Mouse (Mus musculus) lung, embryonic 16.5 days (tissue): Measurements from ENCODE around the gene Dnaaf3. TPM values are rescaled to one million over a fixed set of nuclear protein-coding genes. Genes with fewer than 3 reads are reported as not detected.
"Not testable (repeated sequence)": the region's sequence is repeated elsewhere in the genome, so short reads cannot be mapped to it uniquely, and the experiment has no call there.

Source experiments
- ATAC-seq: fragments of 200-750 bp; cut with Nextera tagmentation; 2 replicates; pipeline ENCODE4 v1.8.0; 2017; ENCODE audit warnings: low read depth, mild to moderate bottlenecking, moderate library complexity
- H3K27ac ChIP-seq: fragments of 300-500 bp; sonication (generic); 2 replicates; pipeline ENCODE4 v1.5.1; 2014; ENCODE audit warnings: mild to moderate bottlenecking, control low read depth, low read length
- H3K27me3 ChIP-seq: fragments of 300-500 bp; sonication (generic); 2 replicates; pipeline ENCODE4 v1.6.1; 2014; ENCODE audit warnings: low read depth, low read length, mixed read lengths; ENCODE audit not compliant: control insufficient read depth, insufficient read depth
- H3K36me3 ChIP-seq: fragments of 300-500 bp; sonication (generic); 2 replicates; pipeline ENCODE4 v1.6.1; 2014; ENCODE audit warnings: low read length; ENCODE audit not compliant: control insufficient read depth, insufficient read depth
- H3K4me1 ChIP-seq: fragments of 300-500 bp; sonication (generic); replicated peaks from 2 replicates; pipeline ENCODE4 v1.6.1; 2014; ENCODE audit warnings: low read length, mixed read lengths; ENCODE audit not compliant: control insufficient read depth, insufficient read depth
- H3K4me2 ChIP-seq: fragments of 300-500 bp; sonication (generic); 2 replicates; pipeline ENCODE4 v1.6.1; 2014; ENCODE audit warnings: low read depth, low read length, control low read depth
- H3K4me3 ChIP-seq: fragments of 300-500 bp; sonication (generic); 2 replicates; pipeline ENCODE4 v1.5.1; 2014; ENCODE audit warnings: mild to moderate bottlenecking, low read length, control low read depth
- H3K9ac ChIP-seq: fragments of 300-500 bp; sonication (generic); 2 replicates; pipeline ENCODE4 v1.6.1; 2014; ENCODE audit warnings: low read length, control low read depth
- H3K9me3 ChIP-seq: fragments of 300-500 bp; sonication (generic); 2 replicates; pipeline ENCODE4 v1.6.1; 2016; ENCODE audit warnings: low read length; ENCODE audit not compliant: control insufficient read depth
- WGBS: fragments of 180-500 bp; shearing (Covaris S2); extraction: QIAGEN DNeasy Blood & Tissue Kit; methylation state at CpG from one replicate; pipeline ENCODE4 v1.1.7; 2014; 5-methylcytosine and 5-hydroxymethylcytosine counted together
- polyA plus RNA-seq: library from polyadenylated mRNA; unstranded; fragments of >200 nt; fragmentation: Nextera tagmentation; extraction: Ambion mirVana; gene quantifications from 2 replicates; pipeline ENCODE4 v1.2.1, GENCODE M21; 2015

Dnaaf3 gene
- polyA plus RNA-seq, result 4.7 TPM in 2 replicates

- no peaks in the 10 kb centered on the region for H3K36me3 ChIP-seq
- H3K27ac ChIP-seq, result no peak within 1 kb of the TSS
- peak within 1 kb of the TSS; percentile 34; the same call in 1 of the 2 replicates for H3K9ac ChIP-seq
- H3K4me2 ChIP-seq, result peak within 1 kb of the TSS; percentile 61
- no peaks in the 10 kb centered on the region for H3K9me3 ChIP-seq
- H3K4me1 ChIP-seq, result peaks cover under 1% of the 10 kb centered on the region; the same call in 1 of the 2 replicates
- peak within 1 kb of the TSS; percentile 44 for H3K4me3 ChIP-seq
- H3K27me3 ChIP-seq, result no peaks in the 10 kb centered on the region; the same call in 1 of the 2 replicates
- peak; percentile 96 for ATAC-seq
- 3% methylated on average over 28 of the region's 28 CpGs for WGBS
Measured at GRCm38 (mm10) chr7:4532005-4532729, at the start of gene Dnaaf3. TSS of gene Dnaaf3 (minus strand) at chr7:4532453.

- not testable (repeated sequence) for H3K4me3 ChIP-seq, H3K9me3 ChIP-seq, H3K4me2 ChIP-seq, H3K27me3 ChIP-seq, H3K27ac ChIP-seq, H3K36me3 ChIP-seq, H3K4me1 ChIP-seq, H3K9ac ChIP-seq, ATAC-seq
- 76% methylated on average over 3 of the region's 3 CpGs for WGBS
Measured at GRCm38 (mm10) chr7:4581481-4581880, 49.2 kb upstream of the Dnaaf3 start.

- 62% methylated on average over 2 of the region's 2 CpGs for WGBS
- H3K36me3 ChIP-seq, H3K27ac ChIP-seq, H3K4me2 ChIP-seq, H3K27me3 ChIP-seq, H3K9ac ChIP-seq, H3K4me1 ChIP-seq, H3K9me3 ChIP-seq, ATAC-seq, H3K4me3 ChIP-seq: not testable (repeated sequence)
Measured at GRCm38 (mm10) chr7:4572361-4572760, 40.1 kb upstream of the Dnaaf3 start.

GRCm38 (mm10) chr7:4562660-4563059, 30.4 kb upstream of the Dnaaf3 start:
- H3K4me2 ChIP-seq, result no peak overlapping the region
- no peaks in the 10 kb centered on the region for H3K4me1 ChIP-seq
- WGBS, result 88% methylated on average over 3 of the region's 3 CpGs
- H3K4me3 ChIP-seq, result no peak overlapping the region
- ATAC-seq, result no peak
- no peaks in the 10 kb centered on the region for H3K27me3 ChIP-seq
- H3K9ac ChIP-seq, result no peak overlapping the region
- H3K9me3 ChIP-seq, result no peaks in the 10 kb centered on the region
- H3K27ac ChIP-seq, result no peak overlapping the region
- no peaks in the 10 kb centered on the region for H3K36me3 ChIP-seq

DNA sequence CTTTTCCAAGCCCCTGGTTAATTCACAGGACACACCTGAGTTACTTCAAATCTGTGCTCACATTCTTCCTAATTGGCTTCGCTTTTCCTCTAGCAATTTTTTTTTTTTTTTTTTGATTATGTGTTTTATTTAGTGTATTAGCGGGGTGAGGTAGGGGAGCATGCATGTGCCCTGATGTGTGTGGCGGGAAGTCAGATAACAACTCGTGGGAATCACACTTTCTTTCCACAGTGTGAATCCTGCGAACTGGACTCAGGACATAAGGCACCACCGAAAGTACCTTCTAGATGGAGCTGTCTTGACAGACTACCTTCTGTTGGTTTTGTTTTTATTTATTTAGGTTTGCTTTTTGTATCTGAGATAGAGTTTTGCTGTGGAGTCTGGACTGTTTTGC, 24.9 kb upstream of the Dnaaf3 start:
- WGBS, result 57% methylated on average over 6 of the region's 6 CpGs
- no peak overlapping the region for H3K9ac ChIP-seq
- H3K27me3 ChIP-seq, result no peaks in the 10 kb centered on the region; the same call in 1 of the 2 replicates
- no peak for ATAC-seq
- H3K27ac ChIP-seq, result no peak overlapping the region
- no peaks in the 10 kb centered on the region for H3K4me1 ChIP-seq
- H3K4me2 ChIP-seq, result no peak overlapping the region
- H3K4me3 ChIP-seq, result no peak overlapping the region
- H3K36me3 ChIP-seq, result no peaks in the 10 kb centered on the region
- H3K9me3 ChIP-seq, result no peaks in the 10 kb centered on the region

- no peak overlapping the region for H3K4me2 ChIP-seq
- H3K36me3 ChIP-seq, result no peaks in the 10 kb centered on the region
- no peaks in the 10 kb centered on the region; the same call in 1 of the 2 replicates for H3K27me3 ChIP-seq
- WGBS, result 19% methylated on average over 15 of the region's 15 CpGs
- no peak overlapping the region for H3K4me3 ChIP-seq
- ATAC-seq, result peak; percentile 89
- H3K9ac ChIP-seq, result no peak overlapping the region
- H3K4me1 ChIP-seq, result no peaks in the 10 kb centered on the region
- H3K9me3 ChIP-seq, result no peaks in the 10 kb centered on the region
- no peak overlapping the region for H3K27ac ChIP-seq
Measured at GRCm38 (mm10) chr7:4556256-4557166, 24.3 kb upstream of the Dnaaf3 start.

DNA sequence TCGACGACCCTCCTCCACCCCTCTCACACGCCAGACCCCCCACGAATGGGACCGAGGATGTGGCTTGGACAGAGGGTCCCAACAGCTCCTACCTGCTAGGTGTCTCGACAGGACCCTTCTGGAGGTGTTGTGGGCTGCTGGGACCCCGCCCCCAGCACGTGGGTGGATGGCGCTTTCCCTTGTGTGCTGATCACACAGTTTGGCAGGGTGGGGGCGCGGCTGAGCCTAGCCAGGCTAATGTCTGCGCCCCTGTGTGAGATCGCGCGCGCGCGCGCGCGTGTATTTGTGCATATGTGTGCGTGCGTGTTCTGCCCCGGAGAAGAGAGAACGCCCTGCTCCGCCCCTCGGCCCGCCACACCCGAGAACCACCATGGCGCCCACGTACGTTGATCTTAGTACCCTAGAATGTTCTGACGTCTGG, 15.0 kb upstream of the Dnaaf3 start, which contains the start of gene Syt5:
Syt5 (minus strand) TSS at position 321 of the 421 bp plus-strand sequence.
- H3K4me1 ChIP-seq, result peaks cover 5% of the 10 kb centered on the region

GRCm38 (mm10) chr7:4546591-4547131, 14.4 kb upstream of the Dnaaf3 start:
- ATAC-seq, result peak; percentile 72
- no peaks in the 10 kb centered on the region for H3K9me3 ChIP-seq
- no peaks in the 10 kb centered on the region for H3K36me3 ChIP-seq
- 1% methylated on average over 26 of the region's 26 CpGs for WGBS
- peak overlapping the region; percentile 39 for H3K4me3 ChIP-seq
- peaks cover 3% of the 10 kb centered on the region; the same call in 1 of the 2 replicates for H3K27me3 ChIP-seq
- no peak overlapping the region for H3K27ac ChIP-seq
- H3K4me2 ChIP-seq, result peak overlapping the region; percentile 65
- H3K9ac ChIP-seq, result no peak overlapping the region
- H3K4me1 ChIP-seq, result peaks cover 5% of the 10 kb centered on the region

More for the DNA sequence above, 15.0 kb upstream of the Dnaaf3 start, which contains the start of gene Syt5:
- peak; percentile 36; the same call in 1 of the 2 replicates for ATAC-seq
- Histone ChIP-seq H3K4me3 (peak within 1 kb of the TSS; percentile 39), H3K27me3 (peaks cover 3% of the 10 kb centered on the region; the same call in 1 of the 2 replicates), H3K9ac (peak within 1 kb of the TSS; percentile 50), H3K36me3 (no peaks in the 10 kb centered on the region), H3K27ac (no peak within 1 kb of the TSS), H3K4me2 (peak within 1 kb of the TSS; percentile 65), H3K9me3 (no peaks in the 10 kb centered on the region)
- WGBS, result 5% methylated on average over 33 of the region's 33 CpGs
